Mouse (Mus musculus) spleen, adult 12 weeks (tissue): ENCODE results near the gene Pik3r6.
A peak's percentile ranks its signal among the peaks of the same experiment; 100 is the strongest.

Source experiments
- DNase-seq: peaks from one replicate; pipeline ENCODE4 v3.0.0; 2022; ENCODE audit warnings: low spot score

The Pik3r6 gene

GRCm38 (mm10) chr11:68536026-68536425 is 33.2 kb downstream of the Pik3r6 start:
- DNase-seq, result no peak

GRCm38 (mm10) chr11:68536465-68536864 is 33.6 kb downstream of the Pik3r6 start:
- no peak for DNase-seq

DNA sequence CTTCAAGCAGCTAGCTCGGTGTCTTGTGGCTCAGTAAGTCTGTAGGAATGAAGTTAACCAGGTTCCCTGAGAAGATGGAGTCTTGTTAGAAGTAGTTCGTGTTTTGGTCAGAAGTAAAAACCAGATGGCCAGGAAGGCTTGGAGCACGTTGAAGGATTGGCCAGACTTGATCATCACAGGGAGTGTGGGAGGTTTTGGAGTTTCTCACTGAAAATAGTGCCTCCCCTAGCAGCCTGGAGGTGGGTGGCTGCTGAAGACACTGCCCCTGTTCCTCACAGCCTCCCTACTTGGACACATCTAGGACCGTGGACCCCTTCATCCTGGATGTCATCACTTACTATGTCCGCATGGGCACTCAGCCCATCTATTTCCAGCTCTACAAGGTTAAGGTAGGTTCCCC is 36.8 kb downstream of the Pik3r6 start:
- no peak for DNase-seq

GRCm38 (mm10) chr11:68544554-68544953 is 41.7 kb downstream of the Pik3r6 start:
- no peak for DNase-seq

DNA sequence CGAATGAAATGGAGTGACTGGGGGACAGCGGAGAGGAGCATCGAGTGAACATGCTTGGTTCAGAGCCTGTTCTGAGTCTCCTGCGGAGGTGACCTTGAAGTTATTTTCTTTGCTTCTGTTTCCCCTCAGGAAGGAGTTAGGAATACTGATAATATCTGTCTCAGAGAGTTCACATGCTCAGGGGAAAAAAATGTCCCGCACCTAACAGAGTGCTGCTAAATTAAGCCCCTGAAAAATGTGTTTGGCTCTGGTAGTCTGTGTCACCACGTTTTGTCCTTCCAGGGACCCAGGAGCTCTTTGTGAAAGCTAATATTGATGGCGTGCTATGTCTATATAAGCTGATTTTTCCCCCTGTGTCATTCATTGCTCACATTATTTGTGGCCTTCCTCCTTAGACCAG is 42.4 kb downstream of the Pik3r6 start:
- DNase-seq, result no peak

DNA sequence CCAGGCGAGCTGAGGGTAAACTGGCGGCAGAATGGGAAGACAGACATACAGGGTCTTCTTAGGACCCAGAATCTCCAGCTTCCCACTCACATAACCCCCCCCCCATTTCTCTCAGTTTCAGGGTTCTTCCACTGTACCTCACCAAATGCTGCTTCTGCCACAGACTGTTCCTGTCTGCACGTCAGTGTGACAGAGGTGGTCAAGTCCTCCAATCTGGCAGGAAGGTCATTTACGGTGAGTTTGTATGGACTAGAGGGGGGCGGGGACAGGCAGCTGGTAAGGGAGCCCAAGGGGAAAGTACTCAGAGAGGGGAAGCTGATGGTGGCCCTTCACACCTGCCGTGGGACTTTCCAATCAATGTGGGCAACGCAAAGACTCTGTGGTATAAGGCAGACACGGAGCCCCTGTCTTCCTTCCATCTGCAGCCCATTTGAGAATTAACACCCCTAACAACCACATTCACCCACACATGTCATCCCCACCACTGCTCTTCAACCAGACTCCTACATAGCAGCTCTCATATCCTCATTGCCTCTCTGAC is 42.9 kb downstream of the Pik3r6 start:
- no peak for DNase-seq

DNA sequence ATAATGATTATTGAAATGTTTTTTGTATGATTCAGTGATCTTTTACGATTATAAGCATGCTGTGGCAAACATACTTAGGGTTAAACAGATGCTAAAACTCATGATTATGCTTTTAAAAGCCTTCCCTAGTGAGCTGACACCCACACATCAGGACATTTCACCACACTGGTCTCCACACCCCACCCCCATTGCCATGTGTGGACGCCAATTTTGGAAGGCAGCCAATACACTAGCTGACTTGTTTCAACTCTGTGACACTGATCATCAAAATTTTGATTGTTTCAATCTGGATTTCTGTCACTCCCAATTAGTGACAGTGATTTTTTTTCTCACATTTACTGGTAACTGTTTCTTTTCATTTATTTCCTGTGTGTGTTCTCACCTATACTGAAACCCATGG is 44.7 kb downstream of the Pik3r6 start:
- DNase-seq, result no peak

DNA sequence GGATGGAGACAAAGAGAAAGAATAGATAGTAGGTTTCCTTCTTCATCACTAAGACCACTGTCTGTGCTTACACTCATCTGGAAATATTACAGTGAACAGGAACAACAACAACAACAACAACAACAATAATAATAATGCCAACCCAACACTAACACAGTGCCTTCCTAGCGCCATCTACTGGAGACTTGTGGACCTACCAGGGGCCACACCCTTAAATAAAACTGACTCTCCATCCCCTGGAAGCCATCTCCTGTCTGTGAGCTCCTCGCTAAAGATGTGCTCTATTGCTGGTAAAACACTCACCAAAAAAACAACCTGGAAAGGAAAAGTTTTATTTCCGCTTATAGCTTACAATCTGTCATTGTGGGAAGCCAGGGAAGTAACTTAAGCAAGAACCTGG is 46.8 kb downstream of the Pik3r6 start:
- no peak for DNase-seq

GRCm38 (mm10) chr11:68550358-68550757 is 47.5 kb downstream of the Pik3r6 start:
- no peak for DNase-seq

GRCm38 (mm10) chr11:68553981-68554471 is 51.2 kb downstream of the Pik3r6 start:
- DNase-seq, result no peak

DNA sequence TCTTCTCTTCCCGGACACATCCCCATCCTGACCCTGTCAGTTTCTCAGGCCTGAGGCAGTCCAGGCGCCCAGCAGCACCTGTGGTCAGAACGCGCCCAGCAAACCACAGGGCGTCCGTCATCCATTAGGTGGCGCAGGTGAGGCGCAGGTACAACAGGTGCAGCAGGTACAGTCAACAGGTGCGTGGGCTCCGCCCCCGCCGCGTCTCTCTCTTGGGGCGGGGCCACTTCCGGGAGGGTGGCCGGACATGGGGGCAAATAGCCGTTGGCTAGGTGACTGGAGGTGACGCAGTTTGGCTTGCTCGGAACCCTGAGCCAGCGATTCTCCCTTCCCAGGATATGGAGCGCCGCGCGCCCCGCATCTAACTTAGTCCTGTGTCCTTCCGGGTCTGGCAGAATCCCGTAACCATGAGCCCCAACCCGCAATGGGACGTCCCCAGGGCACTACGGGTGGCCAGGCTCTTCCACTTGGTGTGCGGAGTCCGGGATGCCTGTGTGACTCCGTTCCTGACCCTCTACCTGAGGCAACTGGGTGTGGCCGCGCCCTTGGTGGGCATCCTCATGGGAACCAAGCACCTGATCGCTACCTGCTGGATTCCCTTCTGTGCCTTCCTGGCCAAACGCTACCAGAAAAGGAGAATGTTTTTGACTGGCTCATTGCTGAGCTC is 53.2 kb downstream of the Pik3r6 start, which contains the start of gene Mfsd6l:
TSS of gene Mfsd6l (plus strand) at position 269 of the 667 bp plus-strand sequence.
- no peak for DNase-seq

DNA sequence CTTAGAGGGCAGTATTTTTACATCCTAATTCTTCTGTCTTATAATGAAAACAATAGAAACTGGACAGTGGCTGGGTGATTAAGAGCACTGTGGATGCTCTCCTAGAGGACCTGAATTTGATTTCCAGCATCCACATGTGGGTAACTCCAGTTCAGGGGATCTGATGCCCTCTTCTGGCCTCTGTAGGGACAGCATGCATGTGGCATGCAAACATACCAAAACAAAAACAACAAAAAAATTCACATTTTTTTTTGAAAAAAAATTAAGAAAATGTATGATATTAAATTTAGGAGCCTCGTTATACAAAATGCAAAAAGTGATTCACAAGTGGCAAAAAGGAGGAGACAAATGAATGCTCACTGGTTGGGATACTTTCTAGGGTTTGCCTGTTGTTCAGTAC is 56.7 kb downstream of the Pik3r6 start:
- DNase-seq, result no peak

DNA sequence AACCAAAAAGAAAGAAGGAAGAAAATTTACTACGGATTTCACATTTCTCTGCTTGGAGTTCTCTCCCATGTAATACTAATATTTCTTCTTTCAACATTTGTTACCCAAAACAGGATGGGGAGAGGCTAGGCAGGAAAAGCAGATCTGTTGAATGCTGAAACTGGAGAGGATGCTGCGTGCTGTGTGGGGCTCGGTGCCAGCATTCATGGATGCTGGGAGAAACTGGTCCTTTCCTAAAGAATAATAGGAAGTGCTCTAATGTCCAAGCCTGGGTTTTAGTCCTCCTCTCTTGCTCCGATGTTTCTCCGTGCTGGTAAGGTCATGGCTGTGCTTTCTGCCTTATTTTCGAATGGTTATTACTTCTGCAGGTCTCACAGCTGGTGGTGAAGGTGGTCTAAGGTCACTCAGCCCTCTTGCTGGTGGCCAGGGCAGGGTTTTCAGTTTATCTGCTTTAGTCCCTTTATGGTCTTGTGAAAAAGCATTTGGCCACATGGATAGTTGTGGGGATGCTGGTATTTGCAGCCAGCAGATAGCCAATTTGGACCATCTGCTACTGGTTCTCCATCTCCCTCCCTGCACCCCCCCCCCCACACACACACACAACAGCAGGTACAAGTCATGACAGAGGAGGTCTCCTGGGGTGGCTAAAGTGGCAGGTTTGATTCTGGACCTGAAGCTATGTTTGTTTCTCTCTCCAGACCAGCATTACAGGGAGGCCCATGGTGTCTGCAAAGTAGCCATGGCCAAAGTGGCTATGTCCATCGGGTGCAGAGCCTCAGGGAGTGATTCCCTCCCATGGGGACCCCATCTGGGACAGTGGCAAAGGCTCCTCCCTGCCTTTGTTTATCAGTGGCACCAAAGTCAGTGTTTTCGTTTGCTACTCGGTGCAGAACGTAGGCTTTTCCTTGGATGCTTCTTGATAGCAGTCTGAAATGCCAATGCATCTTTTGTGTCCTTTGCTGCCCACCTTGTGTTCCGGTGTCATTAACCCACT is 59.4 kb downstream of the Pik3r6 start:
- no peak for DNase-seq

GRCm38 (mm10) chr11:68564356-68565031 is 61.7 kb downstream of the Pik3r6 start:
- no peak for DNase-seq

DNA sequence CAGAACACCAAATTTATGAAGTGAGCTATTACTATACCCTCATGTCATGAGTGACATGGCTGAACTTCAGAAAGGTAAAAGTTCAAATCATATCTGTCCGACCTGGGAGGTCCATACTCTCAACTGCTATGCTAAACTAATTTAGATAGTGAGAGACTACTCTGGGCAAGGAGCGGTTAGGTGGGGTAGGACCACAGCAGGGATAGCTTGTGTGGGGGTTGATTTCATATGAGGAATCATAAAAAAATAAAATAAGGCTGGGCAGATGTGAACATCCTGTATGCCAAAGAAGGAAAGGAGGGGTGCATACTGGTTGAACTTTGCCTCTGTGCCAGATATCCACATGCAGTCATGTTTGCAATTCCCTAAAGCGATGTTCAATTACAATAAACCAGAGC is 62.2 kb downstream of the Pik3r6 start:
- no peak for DNase-seq

DNA sequence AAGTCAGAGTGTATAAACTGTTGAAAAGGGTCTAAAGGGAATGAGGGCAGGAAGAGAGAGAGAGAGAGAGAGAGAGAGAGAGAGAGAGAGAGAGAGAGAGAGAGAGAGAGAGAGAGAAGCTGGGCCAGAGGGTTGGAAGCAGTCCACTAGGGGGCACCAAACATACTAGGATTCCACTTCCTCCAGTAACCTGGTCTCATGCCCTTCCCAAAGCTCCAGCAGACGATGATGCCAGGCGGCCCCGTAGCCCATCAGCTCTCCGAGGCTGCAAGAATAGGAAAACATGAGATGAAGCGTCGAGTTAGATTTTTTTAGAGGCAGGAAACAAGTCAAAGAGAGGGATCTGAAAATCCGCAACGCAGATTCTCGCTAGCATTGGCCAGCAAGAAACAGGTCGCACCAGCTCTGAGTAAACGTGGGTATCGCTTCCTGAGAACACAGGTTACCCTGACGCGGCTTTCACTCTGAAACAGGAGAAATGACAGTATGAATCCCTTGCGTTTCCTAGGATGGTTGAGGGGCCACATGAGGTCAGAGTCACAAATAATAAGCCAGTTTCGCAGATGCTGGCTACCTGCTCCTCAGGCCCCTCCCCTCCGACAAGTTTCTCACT is 63.7 kb downstream of the Pik3r6 start:
- DNase-seq, result peak; percentile 12

DNA sequence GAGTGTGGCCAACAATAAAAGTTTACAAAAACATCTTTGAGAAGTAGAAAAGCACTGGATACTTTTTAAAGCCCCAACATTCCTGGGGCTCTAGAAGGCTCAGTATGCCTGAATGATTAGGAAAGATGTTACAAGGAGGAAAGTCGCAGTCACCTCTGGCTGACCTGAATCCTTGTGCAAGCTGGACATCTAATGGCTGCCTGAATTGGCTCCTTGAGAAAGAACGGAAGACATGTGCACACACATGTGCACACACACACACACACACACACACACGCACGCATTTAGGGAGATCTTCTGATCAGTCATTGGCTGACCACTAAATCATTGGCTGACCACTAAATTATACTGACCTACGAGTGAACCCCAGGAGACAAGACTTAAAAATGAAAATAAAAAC is 68.0 kb downstream of the Pik3r6 start:
- DNase-seq, result no peak

GRCm38 (mm10) chr11:68577076-68577475 is 74.3 kb downstream of the Pik3r6 start:
- DNase-seq, result no peak

DNA sequence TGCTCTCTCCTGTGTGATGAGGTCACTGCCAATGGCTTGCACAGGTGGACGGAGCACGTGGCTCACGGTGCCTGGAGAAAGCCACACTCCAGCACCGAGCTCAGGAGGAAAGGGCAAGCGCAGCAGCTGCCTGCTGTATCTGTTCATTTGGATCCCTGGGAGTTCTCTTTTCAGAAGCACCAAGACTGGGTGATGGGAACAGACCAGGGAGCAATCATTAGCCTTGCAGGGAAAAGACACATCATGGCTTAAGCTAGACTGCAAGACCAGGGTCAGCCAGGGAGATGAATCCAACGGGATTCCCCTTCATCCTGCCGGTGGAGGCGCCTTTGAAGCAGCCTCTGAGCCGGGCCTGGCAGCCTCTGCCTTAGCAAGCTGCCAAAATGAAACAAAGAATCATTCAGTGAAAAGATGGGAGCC is 76.7 kb downstream of the Pik3r6 start:
- DNase-seq, result no peak

DNA sequence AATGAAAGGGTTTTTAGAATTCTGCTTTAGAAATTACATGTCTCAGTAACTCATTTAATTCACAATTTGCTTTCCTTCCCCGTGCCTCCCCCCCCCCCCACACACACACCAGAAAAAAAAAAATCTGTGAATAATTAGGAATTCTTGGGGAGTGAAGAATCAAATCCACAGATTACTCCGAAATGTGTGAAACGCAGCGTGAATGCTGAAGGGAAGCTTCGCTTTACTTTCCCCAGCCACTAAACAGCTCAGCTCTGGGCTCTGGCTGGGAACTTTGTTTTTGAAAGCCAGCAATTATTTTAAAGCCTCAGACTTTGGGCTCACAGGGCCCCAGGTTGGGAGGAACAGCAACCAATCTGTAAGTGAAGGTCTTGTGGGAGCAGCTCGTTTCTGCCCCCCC is 77.7 kb downstream of the Pik3r6 start:
- no peak for DNase-seq

GRCm38 (mm10) chr11:68583225-68583624 is 80.4 kb downstream of the Pik3r6 start:
- DNase-seq, result no peak
